Mouse (Mus musculus): ENCODE results near the gene Bbs10. TPM values are rescaled to one million over a fixed set of nuclear protein-coding genes. Genes with fewer than 3 reads are reported as not detected.

Gene Bbs10
- polyA plus RNA-seq (2014; fragmentation: Illumina TruSeq; extraction: RNeasy Lipid Tissue Mini Kit (QIAGEN cat#74804)) = 12.3 TPM

GRCm38 (mm10) chr10:111298140-111299098, at the start of gene Bbs10:
Bbs10 (plus strand) TSS chr10:111298679.

Other genes with a start within 250 kb of the Bbs10 start
- 113 TPM for gene Osbpl8, start 133.9 kb upstream of the Bbs10 start, polyA plus RNA-seq (2014; fragmentation: Illumina TruSeq; extraction: RNeasy Lipid Tissue Mini Kit (QIAGEN cat#74804))
- 1,489 TPM for gene Nap1l1, start 174.5 kb downstream of the Bbs10 start, polyA plus RNA-seq (2014; fragmentation: Illumina TruSeq; extraction: RNeasy Lipid Tissue Mini Kit (QIAGEN cat#74804))
- gene Phlda1, start 207.6 kb downstream of the Bbs10 start, polyA plus RNA-seq (2014; fragmentation: Illumina TruSeq; extraction: RNeasy Lipid Tissue Mini Kit (QIAGEN cat#74804)) = 11.7 TPM

Data from ovary, adult 10 weeks (tissue).